Comparison of ENCODE assay signal across 8 mouse cellular contexts in the genomic region with DNA sequence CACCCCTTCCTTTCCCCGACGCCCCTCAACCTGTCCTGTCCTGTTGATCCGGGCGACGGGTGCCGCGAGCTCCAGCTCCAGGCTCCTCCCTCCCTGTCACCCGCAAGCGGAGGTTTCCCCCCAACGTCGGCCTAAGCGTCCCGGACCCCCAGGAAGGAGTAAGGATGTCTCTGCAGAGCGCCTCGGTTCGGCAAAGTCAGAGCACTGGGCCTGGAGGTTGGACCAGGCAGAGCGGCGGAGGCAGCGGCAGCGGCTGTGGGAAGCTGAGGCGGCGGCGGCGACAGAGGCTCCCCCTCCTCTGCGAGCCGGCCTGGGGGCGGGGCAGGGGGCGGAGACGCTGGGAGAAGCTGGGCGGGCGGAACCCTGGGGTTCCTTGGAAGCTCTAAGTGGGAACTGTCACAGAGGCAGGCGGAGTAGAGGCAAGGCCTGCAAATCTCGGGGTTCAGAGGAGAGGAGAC. TPM values are rescaled to one million over a fixed set of nuclear protein-coding genes. Genes with fewer than 3 reads are reported as not detected.
DNase-seq lines count a peak whose midpoint lies in the region; ATAC-seq and TF ChIP-seq lines count a peak whose summit lies in the region.

No protein-coding gene starts in this region.

- peak; percentile 78 for DNase-seq in G1E (ENCODE audit: low spot score)
- peak; percentile 69 to 79 for DNase-seq in frontal cortex, postnatal 14 days (ENCODE audit: low spot score in 2 of 2)
- DNase-seq in hindbrain, embryonic 11.5 days (ENCODE audit: low spot score): peak; percentile 85
- peak; percentile 75 to 86 for DNase-seq in layer of hippocampus, postnatal 14 days (ENCODE audit: low spot score in 2 of 2)
- DNase-seq in lung, postnatal 14 days: peak; percentile 90
- DNase-seq in retina, postnatal 1 day: peak; percentile 89
- peak; percentile 87 for DNase-seq in urinary bladder, postnatal 14 days (ENCODE audit: low spot score)

- H3K4me1 ChIP-seq in G1E (ENCODE audit: insufficient read depth, low read depth, low read length): peaks cover 55% of the 10 kb centered on the region
- H3K4me1 ChIP-seq in brown adipose tissue, adult 24 weeks (ENCODE audit: control insufficient read depth, insufficient read depth, insufficient read length, low read length): peaks cover 9% of the 10 kb centered on the region
- H3K4me1 ChIP-seq in hindbrain, embryonic 11.5 days (replicated peaks; ENCODE audit: control insufficient read depth, insufficient read depth, low read length): peaks cover 17% of the 10 kb centered on the region

- H3K9me3 ChIP-seq in G1E (replicated peaks): no peaks in the 10 kb centered on the region
- no peaks in the 10 kb centered on the region for H3K9me3 ChIP-seq in hindbrain, embryonic 11.5 days (ENCODE audit: control insufficient read depth, low read length)

- H3K27me3 ChIP-seq in G1E (ENCODE audit: insufficient read depth, low read length): peaks cover 83% of the 10 kb centered on the region
- H3K27me3 ChIP-seq in hindbrain, embryonic 11.5 days (ENCODE audit: control insufficient read depth, insufficient read depth, low read length): peaks cover 57% of the 10 kb centered on the region

- 0 out of 2 replicates have a peak, but pooled peaks have one; percentile 49 for ATAC-seq in G1E (ENCODE audit: extremely low read depth, insufficient number of reproducible peaks, low FRiP score, poor library complexity, severe bottlenecking)
- no peak for ATAC-seq in hindbrain, embryonic 11.5 days (ENCODE audit: low FRiP score)

- no peak overlapping the region for H3K27ac ChIP-seq in brown adipose tissue, adult 24 weeks (replicated peaks; ENCODE audit: low read depth, low read length)
- H3K27ac ChIP-seq in hindbrain, embryonic 11.5 days (ENCODE audit: low read depth, low read length): 0 out of 2 replicates have a peak overlapping the region, but pooled peaks have one; percentile 24

- peak overlapping the region; percentile 70 for H3K4me3 ChIP-seq in G1E (ENCODE audit: low read depth, low read length)
- H3K4me3 ChIP-seq in brown adipose tissue, adult 24 weeks (ENCODE audit: insufficient read depth, low read depth, low read length): peak overlapping the region; percentile 93
- H3K4me3 ChIP-seq in hindbrain, embryonic 11.5 days (ENCODE audit: low read depth, low read length): peak overlapping the region; percentile 54

- peak overlapping the region; percentile 73 for H3K4me2 ChIP-seq in hindbrain, embryonic 11.5 days (replicated peaks; ENCODE audit: low read depth, low read length)

- H3K9ac ChIP-seq in hindbrain, embryonic 11.5 days (ENCODE audit: low read depth, low read length): peak overlapping the region; percentile 52

- TF ChIP-seq CTCF in G1E (IDR thresholded peaks at IDR 0.05; ENCODE audit: low read depth, low read length): no peak

- H3K36me3 ChIP-seq in G1E (replicated peaks): peaks cover 8% of the 10 kb centered on the region
- no peaks in the 10 kb centered on the region for H3K36me3 ChIP-seq in hindbrain, embryonic 11.5 days (ENCODE audit: control insufficient read depth, insufficient read depth, low read length)

- WGBS in hindbrain, embryonic 11.5 days: under 1% methylated on average over 31 of the region's 33 CpGs

RNA-seq across cellular contexts. Expression of a gene that starts 1.0 kb away (rescaled TPM):
- 24.9 and 28.9 TPM in 2 replicates for total RNA-seq in G1E (2014; fragmentation: Nextera tagmentation)
- total RNA-seq in G1E (2017): 3.6 and 4.2 TPM in 2 replicates
- polyA plus RNA-seq in G1E (2012): 7.7 and 8.6 TPM in 2 replicates
- polyA plus RNA-seq in brown adipose tissue, adult 24 weeks (2012; ENCODE audit: insufficient read depth, insufficient read length, missing spikeins): 5.6 and 7.5 TPM in 2 replicates
- polyA plus RNA-seq in hindbrain, embryonic 11.5 days (2014; fragmentation: Nextera tagmentation; extraction: Ambion mirVana): 2.2 and 2.8 TPM in 2 replicates
- 10 to 100 TPM; 22.8 to 23.7 TPM for total RNA-seq in layer of hippocampus, postnatal 14 days (2021)

RNA-seq across cellular contexts. Expression of a gene that starts 2.7 kb away (rescaled TPM):
- total RNA-seq in G1E (2014; fragmentation: Nextera tagmentation): not detected in 2 replicates
- not detected in 2 replicates for total RNA-seq in G1E (2017)
- polyA plus RNA-seq in G1E (2012): not detected in 2 replicates
- polyA plus RNA-seq in brown adipose tissue, adult 24 weeks (2012; ENCODE audit: insufficient read depth, insufficient read length, missing spikeins): 1.2 TPM in 1 of 2 replicates, not detected in the other
- 0.83 and 0.93 TPM in 2 replicates for polyA plus RNA-seq in hindbrain, embryonic 11.5 days (2014; fragmentation: Nextera tagmentation; extraction: Ambion mirVana)
- total RNA-seq in layer of hippocampus, postnatal 14 days (2021): not detected

RNA-seq across cellular contexts. Expression of a gene that starts 6.9 kb away (rescaled TPM):
- total RNA-seq in G1E (2014; fragmentation: Nextera tagmentation) (2.3 and 2.8 TPM in 2 replicates), G1E (2017) (1.1 and 1.2 TPM in 2 replicates)
- polyA plus RNA-seq in G1E (2012): 0.39 and 0.50 TPM in 2 replicates
- polyA plus RNA-seq in brown adipose tissue, adult 24 weeks (2012; ENCODE audit: insufficient read depth, insufficient read length, missing spikeins): 1.7 and 2.4 TPM in 2 replicates
- polyA plus RNA-seq in hindbrain, embryonic 11.5 days (2014; fragmentation: Nextera tagmentation; extraction: Ambion mirVana): 1.2 and 1.5 TPM in 2 replicates
- total RNA-seq in layer of hippocampus, postnatal 14 days (2021): 1 to 10 TPM; 1.0 to 1.1 TPM

RNA-seq across cellular contexts. Expression of a gene that starts 12.4 kb away (rescaled TPM):
- total RNA-seq in G1E (2014; fragmentation: Nextera tagmentation) (not detected in 2 replicates), G1E (2017) (0.05 and 0.06 TPM in 2 replicates)
- not detected in 2 replicates for polyA plus RNA-seq in G1E (2012)
- polyA plus RNA-seq in brown adipose tissue, adult 24 weeks (2012; ENCODE audit: insufficient read depth, insufficient read length, missing spikeins): not detected in 2 replicates
- not detected in 2 replicates for polyA plus RNA-seq in hindbrain, embryonic 11.5 days (2014; fragmentation: Nextera tagmentation; extraction: Ambion mirVana)
- total RNA-seq in layer of hippocampus, postnatal 14 days (2021): not detected

RNA-seq across cellular contexts. Expression of a gene that starts 15.6 kb away (rescaled TPM):
- total RNA-seq in G1E (2014; fragmentation: Nextera tagmentation) (not detected in 2 replicates), G1E (2017) (not detected in 2 replicates)
- polyA plus RNA-seq in G1E (2012): not detected in 2 replicates
- polyA plus RNA-seq in brown adipose tissue, adult 24 weeks (2012; ENCODE audit: insufficient read depth, insufficient read length, missing spikeins): not detected in 2 replicates
- polyA plus RNA-seq in hindbrain, embryonic 11.5 days (2014; fragmentation: Nextera tagmentation; extraction: Ambion mirVana): not detected in 2 replicates
- total RNA-seq in layer of hippocampus, postnatal 14 days (2021): not detected
